Mouse (Mus musculus) hindbrain, postnatal 0 days (tissue): ENCODE data around the gene Srsf1. TPM values are rescaled to one million over a fixed set of nuclear protein-coding genes. Genes with fewer than 3 reads are reported as not detected.

Experiments
- ATAC-seq: fragments of 200-750 bp; cut with Nextera tagmentation; 2 replicates; pipeline ENCODE4 v1.8.0; 2017; ENCODE audit warnings: mild to moderate bottlenecking, moderate TSS enrichment, moderate library complexity
- DNase-seq: peaks from one replicate; pipeline ENCODE4 v3.0.0-alpha.2; 2015; ENCODE audit warnings: low spot score
- H3K27ac ChIP-seq: fragments of 300-500 bp; sonication (generic); 2 replicates; pipeline ENCODE4 v1.5.1; 2014; ENCODE audit warnings: mild to moderate bottlenecking
- H3K27me3 ChIP-seq: fragments of 300-500 bp; sonication (generic); 2 replicates; pipeline ENCODE4 v1.6.1; 2014; ENCODE audit warnings: low read length, mixed read lengths; ENCODE audit not compliant: insufficient read depth
- H3K36me3 ChIP-seq: fragments of 300-500 bp; sonication (generic); 2 replicates; pipeline ENCODE4 v1.6.1; 2014; ENCODE audit warnings: low read length, mixed read lengths; ENCODE audit not compliant: insufficient read depth
- H3K4me1 ChIP-seq: fragments of 300-500 bp; sonication (generic); 2 replicates; pipeline ENCODE4 v1.6.1; 2014; ENCODE audit warnings: antibody characterized with exemption, low read length, mixed read lengths; ENCODE audit not compliant: insufficient read depth
- H3K4me2 ChIP-seq: fragments of 300-500 bp; sonication (generic); 2 replicates; pipeline ENCODE4 v1.6.1; 2014; ENCODE audit warnings: low read depth, mild to moderate bottlenecking, low read length, moderate library complexity, mixed read lengths
- H3K4me3 ChIP-seq: fragments of 300-500 bp; sonication (generic); 2 replicates; pipeline ENCODE4 v1.5.1; 2014; ENCODE audit warnings: low read length
- H3K9ac ChIP-seq: fragments of 300-500 bp; sonication (generic); replicated peaks from 2 replicates; pipeline ENCODE4 v1.6.1; 2014; ENCODE audit warnings: mild to moderate bottlenecking, low read length, moderate library complexity, mixed read lengths
- H3K9me3 ChIP-seq: fragments of 300-500 bp; sonication (generic); 2 replicates; pipeline ENCODE4 v1.6.1; 2016; ENCODE audit warnings: low read length, mixed read lengths
- CTCF ChIP-seq: IDR thresholded peaks from 2 replicates; pipeline ENCODE4 v1.5.1; 2016; ENCODE audit warnings: antibody characterized with exemption, control low read depth, low read depth
- WGBS: fragments of 180-500 bp; shearing (Covaris S2); extraction: QIAGEN DNeasy Blood & Tissue Kit; methylation state at CpG from one replicate; pipeline ENCODE4 v1.1.7; 2014; 5-methylcytosine and 5-hydroxymethylcytosine counted together
- polyA plus RNA-seq: library from polyadenylated mRNA; unstranded; fragments of >200 nt; fragmentation: Nextera tagmentation; extraction: Ambion mirVana; gene quantifications from 2 replicates; pipeline ENCODE4 v1.2.1, GENCODE M21; 2015
- total RNA-seq: library from RNA; depleted of rRNA; stranded (reverse); fragments of >200 nt; gene quantifications from 2 replicates; pipeline ENCODE4 v1.2.3, GENCODE M21; 2014

The Srsf1 gene
- total and polyA plus RNA-seq, 2 experiments from 2014 or later: 124 to 332 TPM

DNA sequence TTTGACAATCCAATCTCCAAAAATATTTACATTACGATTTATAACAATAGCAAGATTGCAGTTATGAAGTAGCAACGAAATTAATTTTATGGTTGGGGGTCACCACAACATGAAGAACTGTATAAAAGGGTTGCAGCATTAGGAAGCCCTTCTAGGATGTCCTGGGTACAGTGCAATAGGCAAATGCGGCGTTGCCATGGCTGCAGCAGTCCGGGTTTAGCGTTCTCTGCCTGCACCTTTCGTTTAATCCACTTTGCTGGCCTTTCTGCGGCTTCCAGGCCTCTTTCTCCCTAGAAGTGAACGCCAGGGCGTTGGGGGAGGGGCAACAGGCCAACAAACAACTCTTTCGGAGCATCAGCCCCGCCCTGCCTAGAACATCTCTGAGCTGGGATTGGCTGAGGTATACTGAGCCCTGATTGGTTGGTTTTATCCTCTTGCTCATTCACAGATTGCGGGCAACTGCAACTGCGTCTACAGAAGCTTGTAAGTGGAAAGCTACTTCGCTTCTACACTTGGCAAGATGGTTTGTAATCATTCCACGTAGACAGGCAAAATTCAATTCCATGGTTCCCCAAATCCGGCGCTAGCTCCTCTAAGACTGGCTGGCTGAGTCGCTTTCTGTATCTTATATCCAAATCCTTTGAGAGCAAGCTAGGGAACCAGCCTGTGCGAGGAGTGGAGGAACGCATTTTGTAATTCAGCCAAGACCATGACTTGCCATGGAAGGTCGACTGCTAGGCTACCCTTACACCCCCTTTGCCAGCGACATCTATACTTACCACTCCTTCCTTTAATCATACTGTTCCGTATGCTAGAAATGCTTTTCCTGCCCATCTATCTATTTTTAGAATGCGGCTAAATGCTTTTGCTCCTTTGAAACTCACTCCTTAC is 39.8 kb downstream of the Srsf1 start:
- no peaks in the 10 kb centered on the region for H3K9me3 ChIP-seq
- peak; percentile 99 for ATAC-seq
- peaks cover 11% of the 10 kb centered on the region; the same call in 1 of the 2 replicates for H3K36me3 ChIP-seq
- H3K4me1 ChIP-seq: peaks cover 9% of the 10 kb centered on the region
- peak overlapping the region; percentile 80 for H3K27ac ChIP-seq
- H3K9ac ChIP-seq: peak overlapping the region; percentile 49; the same call in 1 of the 2 replicates
- no peaks in the 10 kb centered on the region for H3K27me3 ChIP-seq
- H3K4me2 ChIP-seq: peak overlapping the region; percentile 63
- TF ChIP-seq CTCF: 0 out of 2 replicates have a peak, but pooled peaks have one; percentile 19
- peak overlapping the region; percentile 30 for H3K4me3 ChIP-seq
- 4% methylated on average over 25 of the region's 25 CpGs for WGBS
- DNase-seq: peak; percentile 97

- Histone ChIP-seq H3K27ac (no peak overlapping the region), H3K9me3 (no peaks in the 10 kb centered on the region), H3K4me1 (peaks cover 9% of the 10 kb centered on the region), H3K27me3 (no peaks in the 10 kb centered on the region), H3K36me3 (no peaks in the 10 kb centered on the region; the same call in 1 of the 2 replicates), H3K9ac (no peak overlapping the region), H3K4me2 (no peak overlapping the region), H3K4me3 (no peak overlapping the region)
- no peak for TF ChIP-seq CTCF
- ATAC-seq (no peak), DNase-seq (no peak)
- 61% methylated on average over 5 of the region's 5 CpGs for WGBS
Observed at GRCm38 (mm10) chr11:88089150-88089549, 42.0 kb downstream of the Srsf1 start.

DNA sequence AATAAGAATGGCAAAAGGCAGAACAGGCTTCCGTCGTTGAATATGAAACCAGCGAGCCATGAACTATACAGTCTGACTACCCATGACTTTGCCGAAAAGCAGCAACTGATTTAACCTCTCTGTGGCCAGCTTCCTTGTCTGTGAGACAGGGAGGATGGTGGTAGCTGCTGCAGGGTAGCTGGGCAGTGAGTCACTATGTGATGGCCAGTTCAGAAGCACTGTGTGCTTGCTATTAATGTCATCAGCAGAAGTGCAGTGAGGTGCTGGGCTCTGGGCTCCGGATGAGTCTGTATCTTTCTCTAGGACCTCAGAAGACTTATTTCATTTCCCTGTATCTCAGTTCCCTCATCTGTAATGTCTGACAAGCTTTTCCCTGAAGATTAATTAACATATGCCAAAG is 43.1 kb downstream of the Srsf1 start:
- Histone ChIP-seq H3K4me3 (no peak overlapping the region), H3K27me3 (no peaks in the 10 kb centered on the region), H3K27ac (no peak overlapping the region), H3K4me1 (peaks cover 9% of the 10 kb centered on the region), H3K9me3 (no peaks in the 10 kb centered on the region), H3K36me3 (no peaks in the 10 kb centered on the region), H3K9ac (no peak overlapping the region), H3K4me2 (no peak overlapping the region)
- DNase-seq: no peak
- WGBS: 64% methylated on average over 5 of the region's 5 CpGs
- no peak for TF ChIP-seq CTCF
- ATAC-seq: no peak

DNA sequence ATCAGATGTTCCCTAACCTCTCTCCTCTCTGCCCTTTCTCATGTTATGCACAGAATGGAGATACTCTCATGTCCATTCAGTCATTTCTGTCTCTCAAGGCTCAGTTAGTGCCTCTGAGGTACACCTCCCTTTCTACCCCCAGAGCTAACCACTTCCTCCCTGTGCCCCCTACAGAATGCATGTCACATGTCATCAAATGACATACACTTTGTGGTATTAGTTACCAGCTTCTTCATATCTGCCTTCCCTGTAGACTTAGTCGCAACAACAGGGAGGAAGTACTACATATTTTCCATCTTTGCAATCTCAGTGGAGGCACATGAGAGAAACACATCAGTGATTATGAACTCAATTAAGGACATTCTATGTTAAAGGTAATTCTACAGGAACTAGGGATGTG is 44.8 kb downstream of the Srsf1 start:
- ATAC-seq (no peak), DNase-seq (no peak)
- H3K36me3 ChIP-seq: no peaks in the 10 kb centered on the region
- no peaks in the 10 kb centered on the region for H3K27me3 ChIP-seq
- no peak for TF ChIP-seq CTCF
- H3K9ac ChIP-seq: no peak overlapping the region
- 88% methylated on average over 1 of the region's 1 CpGs for WGBS
- no peaks in the 10 kb centered on the region for H3K9me3 ChIP-seq
- H3K4me3 ChIP-seq: no peak overlapping the region
- no peak overlapping the region for H3K27ac ChIP-seq
- H3K4me2 ChIP-seq: no peak overlapping the region
- H3K4me1 ChIP-seq: peaks cover 4% of the 10 kb centered on the region

DNA sequence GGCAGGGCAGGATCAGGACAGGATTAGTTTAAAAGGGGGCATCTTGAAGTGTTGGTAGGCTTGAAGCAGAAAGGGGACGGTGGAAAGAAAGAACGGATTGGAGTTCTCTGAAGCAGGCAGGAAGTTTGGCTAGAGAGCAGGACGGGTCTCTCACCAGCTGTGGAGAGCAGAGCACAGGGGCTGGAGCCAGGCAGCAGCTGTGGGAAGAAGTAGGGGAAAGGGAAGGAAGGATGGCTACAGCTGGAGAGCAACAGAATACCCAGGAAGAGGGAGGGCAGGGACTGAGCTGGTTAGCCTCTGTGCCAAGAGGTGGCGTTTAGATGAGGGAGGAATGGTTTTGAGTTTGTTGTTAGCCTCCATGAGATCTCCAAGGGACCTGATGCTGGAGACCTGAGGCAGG is 50.0 kb downstream of the Srsf1 start:
- Histone ChIP-seq H3K4me1 (peaks cover 17% of the 10 kb centered on the region), H3K9ac (0 out of 2 replicates have a peak overlapping the region, but pooled peaks have one; percentile 18), H3K27me3 (no peaks in the 10 kb centered on the region), H3K4me3 (no peak overlapping the region), H3K4me2 (peak overlapping the region; percentile 82), H3K36me3 (no peaks in the 10 kb centered on the region), H3K9me3 (no peaks in the 10 kb centered on the region), H3K27ac (peak overlapping the region; percentile 36; the same call in 1 of the 2 replicates)
- TF ChIP-seq CTCF: no peak
- 19% methylated on average over 4 of the region's 4 CpGs for WGBS
- DNase-seq: no peak
- ATAC-seq: no peak

- H3K9me3 ChIP-seq: no peaks in the 10 kb centered on the region
- peak within 1 kb of the TSS; percentile 87 for H3K4me3 ChIP-seq
- H3K9ac ChIP-seq: peak within 1 kb of the TSS; percentile 97
- H3K27ac ChIP-seq: peak within 1 kb of the TSS; percentile 95
- H3K36me3 ChIP-seq: no peaks in the 10 kb centered on the region
- DNase-seq (no peak), ATAC-seq (no peak)
- 24% methylated on average over 17 of the region's 17 CpGs for WGBS
- H3K4me2 ChIP-seq: peak within 1 kb of the TSS; percentile 82
- H3K4me1 ChIP-seq: peaks cover 17% of the 10 kb centered on the region
- no peak for TF ChIP-seq CTCF
- H3K27me3 ChIP-seq: no peaks in the 10 kb centered on the region
Observed at GRCm38 (mm10) chr11:88098021-88098729, 51.0 kb downstream of the Srsf1 start, which contains the start of gene Cuedc1. Gene Cuedc1, plus strand, starts transcription at chr11:88098058.
